15 mouse cellular contexts compared by ENCODE assay signal in the genomic region with DNA sequence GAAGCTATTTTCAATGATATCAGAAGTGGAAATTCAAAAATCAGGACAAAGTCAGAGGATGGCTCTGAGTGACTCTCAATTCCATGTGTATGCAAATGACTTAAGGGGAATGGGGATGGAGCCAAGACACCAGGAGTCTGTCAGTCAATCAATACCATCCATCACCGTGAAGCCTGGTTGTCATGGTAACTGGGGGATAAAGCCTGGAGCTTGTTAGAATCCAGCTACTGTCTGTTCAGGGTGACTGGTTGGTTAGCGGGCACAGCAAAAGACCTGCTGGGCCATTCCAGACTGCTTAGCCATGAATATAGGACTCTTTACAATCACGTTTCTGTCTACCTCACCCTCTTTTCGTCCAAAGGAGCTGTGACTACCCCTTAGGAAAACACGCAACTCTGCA. TPM values are rescaled to one million over a fixed set of nuclear protein-coding genes. Genes with fewer than 3 reads are reported as not detected.
DNase-seq lines count a peak whose midpoint lies in the region; ATAC-seq and TF ChIP-seq lines count a peak whose summit lies in the region.
"Had no signal": no experiment of that assay in that cellular context is flagged by ENCODE, and none has a peak within 500 bp of the region (broad histone marks: within the 10 kb centered on the region; RNA-seq: fewer than 3 reads in every experiment).

No protein-coding gene starts in this region.

- ATAC-seq in embryonic facial prominence, embryonic 14.5 days (ENCODE audit: low read depth) = no peak
- ATAC-seq in hindbrain, embryonic 15.5 days (ENCODE audit: low FRiP score, low read depth) = peak; percentile 83
- peak; percentile 81 for ATAC-seq in neural tube, embryonic 13.5 days (ENCODE audit: low read depth)
- ATAC-seq in frontal cortex, adult (ENCODE audit: low TSS enrichment) = no peak

- no peaks in the 10 kb centered on the region for H3K9me3 ChIP-seq in embryonic facial prominence, embryonic 14.5 days (ENCODE audit: control insufficient read depth, low read length)
- H3K9me3 ChIP-seq in hindbrain, embryonic 15.5 days = no peaks in the 10 kb centered on the region
- H3K9me3 ChIP-seq in neural tube, embryonic 13.5 days = no peaks in the 10 kb centered on the region
- H3K9me3 ChIP-seq: embryonic facial prominence, embryonic 12.5 days had no signal

- intact Hi-C loops in heart, postnatal 10 days (cut with DNase I) = no loop called here
- intact Hi-C loops in left cerebral cortex, adult 2 months (cut with DNase I) = no loop called here

- no peak overlapping the region for H3K9ac ChIP-seq in embryonic facial prominence, embryonic 14.5 days (ENCODE audit: low read depth, low read length)
- H3K9ac ChIP-seq in hindbrain, embryonic 15.5 days = no peak overlapping the region
- H3K9ac ChIP-seq in neural tube, embryonic 13.5 days = no peak overlapping the region
- H3K9ac ChIP-seq: embryonic facial prominence, embryonic 12.5 days had no signal

- DNase-seq in layer of hippocampus, adult 9-11 months = peak; percentile 32
- DNase-seq in layer of hippocampus, adult 11-12 months (ENCODE audit: low spot score) = no peak
- peak; percentile 9 for DNase-seq in embryonic facial prominence, embryonic 14.5 days (ENCODE audit: low spot score)
- no peak for DNase-seq in heart, postnatal 10 days
- DNase-seq in left cerebral cortex, adult 2 months (ENCODE audit: extremely low spot score in 1 of 2, low spot score in 2 of 2) = no peak
- DNase-seq: heart, adult 2 months; kidney, postnatal 14 days; lung, adult 2 months had no signal

- no peak overlapping the region for H3K27ac ChIP-seq in embryonic facial prominence, embryonic 14.5 days (replicated peaks; ENCODE audit: low read depth, low read length)
- H3K27ac ChIP-seq in hindbrain, embryonic 15.5 days (replicated peaks) = peak overlapping the region; percentile 46; the same call in 1 of the 2 replicates
- peak overlapping the region; percentile 2; the same call in 1 of the 2 replicates for H3K27ac ChIP-seq in neural tube, embryonic 13.5 days (replicated peaks)
- H3K27ac ChIP-seq in left cerebral cortex, adult 2 months = no peak overlapping the region
- H3K27ac ChIP-seq: embryonic facial prominence, embryonic 12.5 days; heart, adult 2 months had no signal

- no peaks in the 10 kb centered on the region for H3K27me3 ChIP-seq in embryonic facial prominence, embryonic 14.5 days (replicated peaks; ENCODE audit: control insufficient read depth, insufficient read depth, low read length)
- no peaks in the 10 kb centered on the region for H3K27me3 ChIP-seq in hindbrain, embryonic 15.5 days
- no peaks in the 10 kb centered on the region for H3K27me3 ChIP-seq in neural tube, embryonic 13.5 days
- H3K27me3 ChIP-seq: embryonic facial prominence, embryonic 12.5 days had no signal

- 38% methylated on average over 5 of the region's 5 CpGs for WGBS in embryonic facial prominence, embryonic 14.5 days
- 12% methylated on average over 5 of the region's 5 CpGs for WGBS in hindbrain, embryonic 15.5 days
- 14% methylated on average over 5 of the region's 5 CpGs for WGBS in neural tube, embryonic 13.5 days

- no peak overlapping the region for H3K4me3 ChIP-seq in embryonic facial prominence, embryonic 14.5 days (ENCODE audit: low read depth, low read length)
- no peak overlapping the region for H3K4me3 ChIP-seq in hindbrain, embryonic 15.5 days
- H3K4me3 ChIP-seq in neural tube, embryonic 13.5 days = no peak overlapping the region
- no peak overlapping the region for H3K4me3 ChIP-seq in left cerebral cortex, adult 2 months
- H3K4me3 ChIP-seq: embryonic facial prominence, embryonic 12.5 days; heart, adult 2 months had no signal

- H3K36me3 ChIP-seq in embryonic facial prominence, embryonic 14.5 days (ENCODE audit: control insufficient read depth, insufficient read depth, low read length) = no peaks in the 10 kb centered on the region
- H3K36me3 ChIP-seq in hindbrain, embryonic 15.5 days = no peaks in the 10 kb centered on the region
- H3K36me3 ChIP-seq in neural tube, embryonic 13.5 days = no peaks in the 10 kb centered on the region
- H3K36me3 ChIP-seq: embryonic facial prominence, embryonic 12.5 days had no signal

- H3K4me2 ChIP-seq in embryonic facial prominence, embryonic 14.5 days (ENCODE audit: low read depth, low read length) = no peak overlapping the region
- no peak overlapping the region for H3K4me2 ChIP-seq in hindbrain, embryonic 15.5 days
- H3K4me2 ChIP-seq in neural tube, embryonic 13.5 days = no peak overlapping the region
- H3K4me2 ChIP-seq: embryonic facial prominence, embryonic 12.5 days had no signal

- no peaks in the 10 kb centered on the region for H3K4me1 ChIP-seq in embryonic facial prominence, embryonic 14.5 days (ENCODE audit: control insufficient read depth, insufficient read depth, low read length)
- H3K4me1 ChIP-seq in hindbrain, embryonic 15.5 days (replicated peaks) = peaks cover 6% of the 10 kb centered on the region; the same call in 1 of the 2 replicates
- H3K4me1 ChIP-seq in neural tube, embryonic 13.5 days (replicated peaks) = peaks cover 18% of the 10 kb centered on the region
- H3K4me1 ChIP-seq: embryonic facial prominence, embryonic 12.5 days had no signal

- no peak for TF ChIP-seq CTCF in left cerebral cortex, adult 2 months (IDR thresholded peaks at IDR 0.05)

RNA-seq across cellular contexts. Expression of a gene that starts 22.0 kb away (rescaled TPM):
- polyA plus RNA-seq in embryonic facial prominence, embryonic 14.5 days (2014; fragmentation: Nextera tagmentation; extraction: Ambion mirVana) = not detected in 2 replicates
- polyA plus RNA-seq in hindbrain, embryonic 15.5 days (2015; fragmentation: Nextera tagmentation; extraction: Ambion mirVana) = not detected in 2 replicates
- polyA plus RNA-seq in neural tube, embryonic 13.5 days (2015; fragmentation: Nextera tagmentation; extraction: Ambion mirVana) = not detected in 2 replicates
- total RNA-seq in heart, postnatal 10 days (2021) = not detected
- not detected for total RNA-seq in left cerebral cortex, adult 2 months (2021)
- total RNA-seq: adrenal gland, adult 18-20 months; heart, adult 2 months; hematopoietic stem cell, adult 5-6 weeks had no signal
- polyA plus RNA-seq: embryonic facial prominence, embryonic 12.5 days; heart, adult 2 months; limb, embryonic 11.5 days; lung, adult 2 months had no signal

RNA-seq across cellular contexts. Expression of a gene that starts 41.1 kb away (rescaled TPM):
- polyA plus RNA-seq in embryonic facial prominence, embryonic 14.5 days (2014; fragmentation: Nextera tagmentation; extraction: Ambion mirVana) = not detected in 2 replicates
- not detected in 2 replicates for polyA plus RNA-seq in hindbrain, embryonic 15.5 days (2015; fragmentation: Nextera tagmentation; extraction: Ambion mirVana)
- polyA plus RNA-seq in neural tube, embryonic 13.5 days (2015; fragmentation: Nextera tagmentation; extraction: Ambion mirVana) = not detected in 2 replicates
- total RNA-seq in heart, postnatal 10 days (2021) = not detected
- not detected for total RNA-seq in left cerebral cortex, adult 2 months (2021)
- total RNA-seq: heart, adult 2 months; hematopoietic stem cell, adult 5-6 weeks had no signal
- polyA plus RNA-seq: embryonic facial prominence, embryonic 12.5 days; heart, adult 2 months; limb, embryonic 11.5 days; lung, adult 2 months had no signal

Comparison
In these comparisons a context has a peak if more than half of its experiments do, and no peak if none do; other contexts are left out.
1. DNase-seq: peak in layer of hippocampus, adult 9-11 months (single experiment) and embryonic facial prominence, embryonic 14.5 days (single experiment); none in layer of hippocampus, adult 11-12 months (single experiment), heart, postnatal 10 days (0 of 2) and left cerebral cortex, adult 2 months (0 of 2).
2. ATAC-seq: peak in hindbrain, embryonic 15.5 days (single experiment) and neural tube, embryonic 13.5 days (single experiment); none in embryonic facial prominence, embryonic 14.5 days (single experiment) and frontal cortex, adult (single experiment).
3. H3K27ac ChIP-seq: peak in hindbrain, embryonic 15.5 days (single experiment) and neural tube, embryonic 13.5 days (single experiment); none in embryonic facial prominence, embryonic 14.5 days (single experiment) and left cerebral cortex, adult 2 months (single experiment).